Mouse (Mus musculus): Measurements from ENCODE around the gene Mat2b. TPM values are rescaled to one million over a fixed set of nuclear protein-coding genes. Genes with fewer than 3 reads are reported as not detected.
"Not testable (repeated sequence)": the region's sequence is repeated elsewhere in the genome, so short reads cannot be mapped to it uniquely, and the experiment has no call there.

The Mat2b gene
- total RNA-seq (2015; ENCODE audit: low replicate concordance) (36.5 and 46.8 TPM in 2 replicates), total RNA-seq (2017; ENCODE audit: low replicate concordance) (54.5 and 64.7 TPM in 2 replicates)

- no peak for ATAC-seq (replicated peaks; ENCODE audit: low FRiP score, poor library complexity, severe bottlenecking)
Observed at GRCm38 (mm10) chr11:40695103-40695502, at the start of gene Mat2b. Mat2b (minus strand) TSS chr11:40695203.

- ATAC-seq (replicated peaks; ENCODE audit: low FRiP score, poor library complexity, severe bottlenecking): no peak
Observed at GRCm38 (mm10) chr11:40744348-40744747, 49.3 kb upstream of the Mat2b start.

- ATAC-seq (replicated peaks; ENCODE audit: low FRiP score, poor library complexity, severe bottlenecking): no peak
Observed at GRCm38 (mm10) chr11:40741605-40742262, 46.7 kb upstream of the Mat2b start.

- ATAC-seq (replicated peaks; ENCODE audit: low FRiP score, poor library complexity, severe bottlenecking): no peak
Observed at GRCm38 (mm10) chr11:40737369-40737768, 42.4 kb upstream of the Mat2b start.

GRCm38 (mm10) chr11:40734251-40734752 lies 39.3 kb upstream of the Mat2b start:
- ATAC-seq (replicated peaks; ENCODE audit: low FRiP score, poor library complexity, severe bottlenecking): no peak

GRCm38 (mm10) chr11:40733339-40734174 lies 38.6 kb upstream of the Mat2b start, which contains the start of the genes Hmmr and Nudcd2:
Hmmr (minus strand) TSS chr11:40733422.
Nudcd2 (plus strand) TSS chr11:40733667.
- ATAC-seq (replicated peaks; ENCODE audit: low FRiP score, poor library complexity, severe bottlenecking): peak; percentile 96

- peak; percentile 44 for ATAC-seq (replicated peaks; ENCODE audit: low FRiP score, poor library complexity, severe bottlenecking)
Observed at GRCm38 (mm10) chr11:40732997-40733338, 38.0 kb upstream of the Mat2b start.

- ATAC-seq (replicated peaks; ENCODE audit: low FRiP score, poor library complexity, severe bottlenecking): no peak
Observed at GRCm38 (mm10) chr11:40718324-40718723, 23.3 kb upstream of the Mat2b start.

- no peak for ATAC-seq (replicated peaks; ENCODE audit: low FRiP score, poor library complexity, severe bottlenecking)
Observed at GRCm38 (mm10) chr11:40715524-40715923, 20.5 kb upstream of the Mat2b start.

- ATAC-seq (replicated peaks; ENCODE audit: low FRiP score, poor library complexity, severe bottlenecking): no peak
Observed at GRCm38 (mm10) chr11:40713858-40714257, 18.9 kb upstream of the Mat2b start.

- not testable (repeated sequence) for ATAC-seq (replicated peaks; ENCODE audit: low FRiP score, poor library complexity, severe bottlenecking)
Observed at GRCm38 (mm10) chr11:40709899-40710298, 14.9 kb upstream of the Mat2b start.

GRCm38 (mm10) chr11:40694311-40695087 lies 504 bp downstream of the Mat2b start:
- ATAC-seq (replicated peaks; ENCODE audit: low FRiP score, poor library complexity, severe bottlenecking): no peak

GRCm38 (mm10) chr11:40693366-40693951 lies 1.5 kb downstream of the Mat2b start:
- peak; percentile 58 for ATAC-seq (replicated peaks; ENCODE audit: low FRiP score, poor library complexity, severe bottlenecking)

- peak; percentile 95 for ATAC-seq (replicated peaks; ENCODE audit: low FRiP score, poor library complexity, severe bottlenecking)
Observed at GRCm38 (mm10) chr11:40692511-40693365, 2.3 kb downstream of the Mat2b start.

- ATAC-seq (replicated peaks; ENCODE audit: low FRiP score, poor library complexity, severe bottlenecking): peak; percentile 80
Observed at GRCm38 (mm10) chr11:40692101-40692509, 2.9 kb downstream of the Mat2b start.

- ATAC-seq (replicated peaks; ENCODE audit: low FRiP score, poor library complexity, severe bottlenecking): peak; percentile 51
Observed at GRCm38 (mm10) chr11:40690444-40691127, 4.4 kb downstream of the Mat2b start.

- no peak for ATAC-seq (replicated peaks; ENCODE audit: low FRiP score, poor library complexity, severe bottlenecking)
Observed at GRCm38 (mm10) chr11:40683295-40683694, 11.7 kb downstream of the Mat2b start.

GRCm38 (mm10) chr11:40682456-40682855 lies 12.5 kb downstream of the Mat2b start:
- no peak for ATAC-seq (replicated peaks; ENCODE audit: low FRiP score, poor library complexity, severe bottlenecking)

All from erythroblast, adult 5-6 weeks (primary cell).